Mouse (Mus musculus): ENCODE data around the gene Cyp27b1. TPM values are rescaled to one million over a fixed set of nuclear protein-coding genes. Genes with fewer than 3 reads are reported as not detected.

Cyp27b1 gene
- polyA plus RNA-seq, 1 experiment: 0.50 TPM

- DNase-seq (ENCODE audit: low spot score): no peak
Measured at GRCm38 (mm10) chr10:127085633-127086032, 37.6 kb downstream of the Cyp27b1 start.

- no peak for DNase-seq (ENCODE audit: low spot score)
Measured at GRCm38 (mm10) chr10:127090560-127091411, 42.7 kb downstream of the Cyp27b1 start.

GRCm38 (mm10) chr10:127091507-127092396, 43.7 kb downstream of the Cyp27b1 start:
- DNase-seq (ENCODE audit: low spot score): no peak

- no peak for DNase-seq (ENCODE audit: low spot score)
Measured at GRCm38 (mm10) chr10:127092742-127093141, 44.7 kb downstream of the Cyp27b1 start.

GRCm38 (mm10) chr10:127094382-127094802, 46.3 kb downstream of the Cyp27b1 start:
- DNase-seq (ENCODE audit: low spot score): no peak

- DNase-seq (ENCODE audit: low spot score): no peak
Measured at GRCm38 (mm10) chr10:127098514-127098913, 50.5 kb downstream of the Cyp27b1 start.

- DNase-seq (ENCODE audit: low spot score): no peak
Measured at GRCm38 (mm10) chr10:127099191-127099590, 51.1 kb downstream of the Cyp27b1 start.

- no peak for DNase-seq (ENCODE audit: low spot score)
Measured at GRCm38 (mm10) chr10:127099868-127100267, 51.8 kb downstream of the Cyp27b1 start.

GRCm38 (mm10) chr10:127100414-127100813, 52.4 kb downstream of the Cyp27b1 start:
- no peak for DNase-seq (ENCODE audit: low spot score)

- no peak for DNase-seq (ENCODE audit: low spot score)
Measured at GRCm38 (mm10) chr10:127101151-127101550, 53.1 kb downstream of the Cyp27b1 start.

Other genes with a start within 250 kb of the Cyp27b1 start
- 5.7 and 7.5 TPM in 2 replicates for gene Atp23, start 146.9 kb upstream of the Cyp27b1 start, polyA plus RNA-seq (2012; rRNA removed)
- 146 and 191 TPM in 2 replicates for gene Ctdsp2, start 69.5 kb upstream of the Cyp27b1 start, polyA plus RNA-seq (2012; rRNA removed)
- 0.28 and 0.53 TPM in 2 replicates for gene Avil, start 47.5 kb upstream of the Cyp27b1 start, polyA plus RNA-seq (2012; rRNA removed)
- gene Tsfm, start 17.4 kb upstream of the Cyp27b1 start, polyA plus RNA-seq (2012; rRNA removed): 29.5 and 36.9 TPM in 2 replicates
- gene Mettl1, start 6.8 kb upstream of the Cyp27b1 start, polyA plus RNA-seq (2012; rRNA removed): 26.9 and 33.6 TPM in 2 replicates
- 0.78 and 1.1 TPM in 2 replicates for gene Eef1akmt3, start 6.7 kb upstream of the Cyp27b1 start, polyA plus RNA-seq (2012; rRNA removed)
- 3.5 and 4.9 TPM in 2 replicates for gene March9, start 11.9 kb downstream of the Cyp27b1 start, polyA plus RNA-seq (2012; rRNA removed)
- 252 and 268 TPM in 2 replicates for gene Cdk4, start 15.3 kb downstream of the Cyp27b1 start, polyA plus RNA-seq (2012; rRNA removed)
- gene Tspan31, start 22.0 kb downstream of the Cyp27b1 start, polyA plus RNA-seq (2012; rRNA removed): 79.5 and 81.4 TPM in 2 replicates
- gene Agap2, start 27.0 kb downstream of the Cyp27b1 start, polyA plus RNA-seq (2012; rRNA removed): 2.5 and 5.4 TPM in 2 replicates
- 53.9 and 72.8 TPM in 2 replicates for gene Os9, start 72.9 kb downstream of the Cyp27b1 start, polyA plus RNA-seq (2012; rRNA removed)
- 6.2 and 7.9 TPM in 2 replicates for gene B4galnt1, start 117.0 kb downstream of the Cyp27b1 start, polyA plus RNA-seq (2012; rRNA removed)
- 0.72 and 1.5 TPM in 2 replicates for gene Slc26a10, start 132.4 kb downstream of the Cyp27b1 start, polyA plus RNA-seq (2012; rRNA removed)
- gene Arhgef25, start 141.8 kb downstream of the Cyp27b1 start, polyA plus RNA-seq (2012; rRNA removed): 178 and 188 TPM in 2 replicates
- 193 and 272 TPM in 2 replicates for gene Dtx3, start 147.5 kb downstream of the Cyp27b1 start, polyA plus RNA-seq (2012; rRNA removed)
- 47.7 and 48.4 TPM in 2 replicates for gene Pip4k2c, start 163.3 kb downstream of the Cyp27b1 start, polyA plus RNA-seq (2012; rRNA removed)
- 5.9 and 6.6 TPM in 2 replicates for gene Kif5a, start 215.1 kb downstream of the Cyp27b1 start, polyA plus RNA-seq (2012; rRNA removed)
- gene Dctn2, start 218.1 kb downstream of the Cyp27b1 start, polyA plus RNA-seq (2012; rRNA removed): 173 and 201 TPM in 2 replicates
- 19.8 and 42.1 TPM in 2 replicates for gene Mbd6, start 240.8 kb downstream of the Cyp27b1 start, polyA plus RNA-seq (2012; rRNA removed)

All from urinary bladder, adult 2 months (tissue).